Mouse (Mus musculus): ENCODE data around the gene Dpf3.
A peak's percentile ranks its signal among the peaks of the same experiment; 100 is the strongest.

Gene Dpf3

DNA sequence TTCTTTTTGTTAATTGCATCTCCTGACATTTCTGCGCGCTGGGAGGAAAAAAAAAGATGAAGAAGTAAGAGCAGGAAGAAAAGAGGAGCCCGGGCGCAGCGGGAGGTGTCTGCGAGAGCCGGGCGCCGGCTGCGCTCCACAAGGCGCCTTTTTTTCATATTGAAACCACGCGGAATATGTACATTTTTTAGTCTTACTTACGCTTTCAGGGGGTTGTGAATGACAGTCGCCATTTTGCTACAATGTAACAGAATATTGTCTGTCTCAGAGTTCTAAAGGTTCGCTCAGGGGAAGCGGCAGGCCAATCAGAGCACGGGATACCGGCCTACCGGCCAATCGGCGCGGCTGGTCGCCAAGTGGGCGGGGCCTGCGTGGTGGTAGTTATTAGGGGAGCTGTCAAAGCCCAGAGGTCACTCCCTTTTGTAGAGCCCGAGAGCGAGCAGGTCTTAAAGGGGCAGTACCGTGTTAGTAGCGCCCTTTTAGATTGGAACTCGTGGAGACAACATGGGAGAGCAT, at the start of gene Dpf3:
Gene Dpf3 (minus strand): TSS at position 241 of the 516 bp plus-strand sequence.
- peak; percentile 98 for DNase-seq (ENCODE audit: low spot score)

DNA sequence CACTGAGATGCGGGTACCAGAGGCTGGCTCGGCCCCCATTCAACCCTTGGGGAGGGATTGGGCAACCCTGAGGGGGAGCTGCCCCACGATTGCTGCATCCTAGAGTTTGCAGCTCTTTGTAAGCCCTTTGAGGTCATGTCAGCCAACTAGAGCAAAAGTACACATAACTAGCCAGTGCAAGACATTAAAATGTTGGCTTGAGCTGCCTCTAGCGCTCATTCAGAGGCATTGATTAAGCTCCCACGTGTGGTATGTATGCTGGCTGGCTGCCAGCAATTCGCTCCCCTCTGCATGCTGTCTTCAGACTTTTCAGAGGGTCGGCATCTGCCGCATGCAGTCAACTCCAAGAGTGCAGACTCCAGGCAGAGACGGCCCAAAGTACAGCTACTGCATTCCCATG, 48.5 kb upstream of the Dpf3 start:
- DNase-seq (ENCODE audit: low spot score), result no peak

DNA sequence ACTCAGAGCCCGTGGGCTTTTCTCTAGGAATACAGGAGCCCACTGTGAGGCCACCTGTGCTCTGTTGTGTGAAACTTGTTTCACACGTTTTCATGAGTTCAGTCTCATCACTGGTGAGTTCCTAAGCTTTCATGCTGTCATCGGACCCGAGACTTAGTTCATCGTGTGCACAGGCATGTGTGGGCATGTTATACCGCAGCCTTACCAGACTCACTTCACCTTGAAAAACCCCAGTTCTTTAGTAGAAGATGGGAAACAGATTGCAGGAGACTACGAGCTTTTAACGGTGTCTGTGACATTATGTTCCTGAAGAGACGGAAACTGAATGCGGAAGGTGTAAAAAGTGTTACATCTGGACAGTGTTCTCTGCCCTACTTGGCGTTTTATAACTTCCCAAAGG, 47.9 kb upstream of the Dpf3 start:
- DNase-seq (ENCODE audit: low spot score), result no peak

DNA sequence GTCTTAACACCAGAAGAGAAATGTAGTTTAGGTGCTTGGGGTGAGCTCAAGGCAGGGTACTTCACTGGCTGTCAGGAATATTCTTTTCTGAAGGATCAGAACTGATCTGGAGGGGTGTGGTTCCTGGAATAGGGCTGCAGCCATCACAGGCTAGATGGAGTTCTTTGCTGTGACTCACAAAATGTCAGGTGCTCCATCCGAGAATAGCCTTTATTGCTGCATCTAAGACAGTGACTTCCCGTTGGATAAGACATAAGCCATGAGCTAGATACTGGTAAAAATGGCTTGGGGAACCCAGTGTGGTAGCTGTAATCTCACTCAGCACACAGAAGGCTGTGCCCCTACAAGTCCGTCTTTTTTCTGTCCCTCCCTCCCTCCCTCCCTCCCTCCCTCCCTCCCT, 46.7 kb upstream of the Dpf3 start:
- DNase-seq (ENCODE audit: low spot score), result no peak

DNA sequence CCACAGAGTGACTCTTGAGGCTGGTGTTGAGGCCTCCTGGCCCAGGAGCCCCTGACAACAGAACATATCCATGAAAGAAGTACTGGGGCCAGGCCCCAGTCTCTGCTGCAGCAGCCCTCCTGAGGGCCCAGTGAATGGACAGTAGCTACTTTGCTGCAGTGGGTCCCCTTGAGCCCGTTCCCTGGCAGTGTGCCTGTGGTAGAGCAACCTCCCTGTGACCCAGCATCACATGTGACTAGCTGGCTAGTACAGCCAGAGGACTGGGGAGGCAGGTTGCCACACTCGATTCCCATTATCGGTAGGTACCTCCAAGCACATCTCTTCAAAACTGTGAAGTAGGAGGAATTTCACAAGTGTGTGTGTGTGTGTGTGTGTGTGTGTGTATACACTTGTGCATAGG, 45.5 kb upstream of the Dpf3 start:
- DNase-seq (ENCODE audit: low spot score), result no peak

DNA sequence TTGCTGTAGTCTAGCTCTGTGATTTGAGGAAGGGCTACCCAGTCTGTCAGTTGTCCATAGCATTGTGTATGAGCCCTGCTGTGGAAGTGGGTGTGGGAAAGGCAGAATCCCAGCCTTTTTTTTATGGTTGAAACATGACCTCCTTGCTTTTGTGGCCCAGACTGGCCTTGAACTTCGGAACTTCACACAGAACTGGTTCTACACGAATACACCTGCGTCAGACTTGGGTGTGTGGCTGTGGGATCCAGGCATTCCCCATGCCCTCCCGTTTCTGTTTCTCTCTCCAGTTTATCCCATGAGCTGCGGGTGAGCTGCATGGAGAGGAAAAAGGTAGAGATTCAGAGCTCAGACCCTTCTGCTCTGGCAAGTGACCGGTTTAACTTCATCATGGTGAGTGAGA, 44.5 kb upstream of the Dpf3 start:
- DNase-seq (ENCODE audit: low spot score), result no peak

DNA sequence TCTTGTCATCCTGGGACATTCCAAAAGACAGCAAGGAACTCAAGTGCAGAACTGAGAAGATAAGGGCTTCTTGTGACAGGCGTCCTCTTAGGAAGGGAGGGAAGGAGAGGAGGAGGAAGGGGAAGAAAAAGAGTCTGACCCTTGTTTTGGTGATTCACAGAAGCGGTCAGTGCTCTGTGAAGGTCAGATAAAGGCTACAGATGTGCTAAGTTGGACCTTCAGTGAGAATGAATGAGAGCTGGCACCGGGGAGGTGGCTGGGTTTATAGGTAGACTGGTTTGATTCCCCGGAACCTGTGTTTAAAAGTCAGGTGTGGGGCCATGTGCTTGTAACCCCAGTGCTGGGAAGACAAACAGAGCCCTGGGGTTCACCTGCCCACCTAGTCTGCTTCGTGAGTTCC, 41.1 kb upstream of the Dpf3 start:
- no peak for DNase-seq (ENCODE audit: low spot score)

DNA sequence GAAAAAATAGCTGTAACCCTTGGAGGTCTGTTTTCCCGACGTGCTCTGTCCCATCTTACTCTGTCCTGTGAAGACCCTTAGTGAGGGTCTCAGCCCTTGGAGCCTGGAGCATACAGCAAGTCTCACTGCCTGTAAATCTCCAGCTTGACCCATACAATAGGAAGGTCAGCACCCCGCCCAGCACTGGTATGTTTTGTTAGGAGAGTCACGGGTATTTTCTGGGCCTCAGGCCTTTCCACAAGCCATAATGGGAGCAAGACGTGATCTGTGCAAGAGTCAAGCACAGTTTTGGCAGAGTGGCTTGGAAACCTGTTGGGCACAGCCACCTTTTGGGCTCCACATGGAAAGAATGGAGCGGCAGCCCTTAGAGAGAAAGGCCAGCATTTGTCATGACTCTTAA, 40.3 kb upstream of the Dpf3 start:
- DNase-seq (ENCODE audit: low spot score), result no peak

DNA sequence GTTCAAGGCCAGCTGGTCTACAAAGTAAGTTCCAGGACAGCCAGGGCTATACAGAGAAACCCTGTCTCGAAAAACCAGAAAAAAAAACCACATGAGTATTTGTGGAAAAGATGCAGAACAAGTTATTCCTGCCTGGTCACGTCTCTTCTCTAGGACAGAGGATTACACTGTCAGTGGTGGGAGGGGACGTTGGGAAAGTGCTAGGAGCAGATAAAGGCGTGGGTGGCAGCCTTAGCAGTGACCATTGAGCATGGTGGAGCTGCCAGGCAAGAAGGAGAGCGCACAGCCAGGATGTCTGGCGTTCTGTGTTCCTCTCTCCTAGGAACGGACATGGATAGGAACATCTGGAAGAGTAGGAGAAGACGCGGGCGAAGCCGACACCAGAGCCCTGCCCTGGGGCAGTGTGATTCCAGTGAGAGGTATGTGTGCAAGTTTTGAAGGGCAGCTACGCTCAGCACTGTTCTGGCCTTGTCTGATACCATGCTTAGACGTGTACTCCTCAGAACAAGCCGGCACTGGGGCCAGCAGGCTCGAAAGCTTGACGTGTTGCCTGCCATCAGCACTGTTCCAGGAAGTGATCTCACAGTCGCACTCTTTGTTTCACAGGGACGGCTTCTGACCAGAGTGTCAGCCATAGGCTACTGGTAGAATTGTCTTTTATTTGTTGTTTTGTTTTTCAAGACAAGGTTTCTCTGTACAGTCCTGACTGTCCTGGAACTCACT, 38.5 kb upstream of the Dpf3 start:
- DNase-seq (ENCODE audit: low spot score), result peak; percentile 56

DNA sequence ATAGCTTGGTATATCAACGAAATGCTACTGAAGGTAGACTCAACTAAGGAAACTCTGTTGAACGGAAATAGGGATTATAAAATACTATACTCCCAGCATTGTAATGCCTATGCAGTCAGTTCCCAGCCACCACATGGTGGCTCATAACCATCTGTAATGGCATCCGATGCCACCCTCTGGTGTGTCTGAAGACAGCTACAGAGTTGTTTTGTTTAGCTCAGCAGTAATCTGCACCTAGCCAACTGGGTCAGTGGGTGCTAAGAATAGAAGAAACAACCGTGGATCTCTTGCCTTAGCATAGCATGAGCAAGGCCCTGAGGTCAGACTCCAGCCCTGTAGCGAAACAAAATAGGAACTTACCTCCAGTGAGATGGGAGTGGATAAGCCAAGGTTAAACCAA, 36.8 kb upstream of the Dpf3 start:
- DNase-seq (ENCODE audit: low spot score), result no peak

DNA sequence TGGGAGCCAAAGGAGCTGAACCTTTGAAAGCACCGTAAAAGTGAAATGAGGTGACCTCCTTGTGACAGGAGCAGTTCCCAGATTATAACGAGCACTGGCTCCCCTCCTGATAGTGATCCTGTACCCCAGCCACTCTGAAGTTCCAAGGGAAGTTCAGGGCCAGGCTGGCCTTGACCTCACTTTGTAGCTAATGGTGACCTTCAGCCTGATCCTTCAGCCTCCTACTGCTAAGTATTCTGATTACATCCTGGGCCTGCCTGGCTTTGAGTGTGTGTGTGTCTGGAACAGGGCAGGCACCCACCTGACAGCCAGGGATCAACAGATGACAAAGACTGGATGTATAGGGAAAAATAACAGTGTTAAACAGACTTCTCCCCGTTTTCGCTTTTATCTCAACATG, 36.4 kb upstream of the Dpf3 start:
- peak; percentile 34 for DNase-seq (ENCODE audit: low spot score)

DNA sequence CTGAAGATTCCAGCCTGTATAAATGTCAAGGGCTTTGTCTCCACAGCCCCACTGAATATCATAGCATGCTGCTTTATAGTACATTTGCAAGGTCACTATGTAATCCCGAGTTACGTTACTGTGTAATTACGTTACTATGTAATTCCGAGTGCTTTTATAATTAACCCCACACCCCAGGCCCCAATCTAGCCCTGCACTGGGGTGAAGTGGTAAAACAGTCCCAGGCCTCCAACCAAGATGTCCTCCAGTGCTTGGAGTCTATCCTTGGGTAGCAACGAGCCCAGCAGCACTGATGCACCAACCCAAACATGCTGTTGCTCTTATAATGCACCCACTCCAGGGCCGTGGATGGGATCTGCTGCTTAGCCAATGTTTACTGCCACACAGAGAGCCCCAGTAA, 35.5 kb upstream of the Dpf3 start:
- no peak for DNase-seq (ENCODE audit: low spot score)

DNA sequence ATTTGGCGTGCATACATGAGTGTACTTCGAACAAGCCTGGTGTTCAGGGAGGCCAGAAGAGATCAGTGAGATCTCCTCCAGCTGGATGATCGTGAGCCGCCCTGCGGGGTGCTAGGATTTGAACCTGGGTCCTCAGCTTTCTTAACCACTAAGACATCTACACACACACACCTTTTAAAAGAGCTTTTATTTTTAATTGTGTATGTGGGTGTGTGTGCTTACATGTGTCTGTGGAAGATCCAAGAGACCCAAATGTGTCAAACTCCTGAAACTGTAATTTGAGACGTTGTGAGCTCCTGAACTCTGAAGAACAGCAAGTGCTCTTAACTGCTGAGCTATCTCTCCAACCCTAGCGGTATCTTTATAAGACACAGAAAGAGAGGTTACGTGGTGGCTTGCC, 33.6 kb upstream of the Dpf3 start:
- DNase-seq (ENCODE audit: low spot score), result no peak

DNA sequence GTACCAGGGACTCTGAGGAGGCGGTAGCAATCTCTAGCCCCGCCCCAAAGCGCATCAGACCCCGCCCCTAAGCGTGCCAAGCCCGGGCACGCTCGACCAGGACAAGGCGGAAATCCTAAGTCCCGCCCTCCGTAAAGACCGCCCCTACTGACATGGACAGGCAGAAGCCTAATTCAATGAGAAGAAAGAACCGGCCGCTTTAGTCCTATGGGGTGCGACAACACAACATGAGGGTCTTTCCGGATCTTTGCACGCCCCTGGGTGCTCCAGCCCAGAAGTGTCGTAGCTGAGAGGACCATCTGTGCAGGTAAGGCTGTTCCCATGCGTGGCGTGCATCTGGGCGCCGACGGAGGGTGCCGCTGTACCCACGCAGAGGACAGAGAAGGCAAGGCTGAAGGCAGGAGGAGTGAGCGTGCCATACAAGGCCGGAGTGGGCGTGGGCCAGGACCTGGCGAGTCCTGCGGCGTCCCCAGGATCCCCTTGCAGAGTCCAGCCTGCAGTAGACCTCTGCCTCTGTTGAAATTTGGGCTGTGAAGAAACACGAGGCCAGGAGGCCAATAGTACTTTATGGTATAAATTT, 32.9 kb upstream of the Dpf3 start, which contains the start of gene Dcaf4:
Gene Dcaf4 (plus strand): TSS at position 156 of the 580 bp plus-strand sequence.
- DNase-seq (ENCODE audit: low spot score), result peak; percentile 96

DNA sequence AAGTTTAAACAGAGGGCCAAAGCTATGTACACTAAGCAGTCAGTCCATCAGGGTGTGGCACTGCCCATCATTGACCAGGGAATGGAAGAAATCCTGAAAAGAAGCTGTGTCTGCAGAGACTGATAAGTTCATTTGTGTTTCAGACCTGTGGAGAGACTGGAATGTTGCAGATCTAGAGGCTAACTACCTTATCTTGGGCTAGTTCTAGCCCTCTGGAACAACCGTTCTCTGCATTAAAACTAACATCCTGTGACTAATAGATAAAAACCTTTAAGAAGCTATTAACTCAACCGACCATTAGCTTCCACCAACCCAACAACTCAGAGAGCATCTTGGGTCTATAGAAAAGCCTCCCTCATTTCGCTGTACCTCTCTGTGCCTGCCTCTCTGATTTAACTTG, 30.1 kb upstream of the Dpf3 start:
- no peak for DNase-seq (ENCODE audit: low spot score)

DNA sequence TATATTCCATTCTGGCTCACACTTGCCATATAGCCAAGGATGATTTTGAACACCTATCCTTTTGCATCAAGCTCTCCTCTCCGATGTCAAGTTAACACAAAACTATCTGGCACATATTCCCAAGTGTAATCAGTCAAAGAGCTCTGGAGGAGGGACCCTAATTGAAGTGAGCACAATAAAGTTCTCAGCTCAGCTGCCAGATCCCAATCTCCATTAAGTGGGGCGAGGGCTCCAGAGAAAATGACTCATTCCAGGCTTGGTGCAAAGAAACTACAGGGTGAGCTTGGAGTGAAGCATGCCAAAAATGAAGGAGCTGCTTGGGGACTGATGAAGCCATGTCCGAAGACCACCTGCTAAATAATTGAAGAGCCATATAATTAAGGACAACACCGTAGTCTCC, 26.7 kb upstream of the Dpf3 start:
- no peak for DNase-seq (ENCODE audit: low spot score)

DNA sequence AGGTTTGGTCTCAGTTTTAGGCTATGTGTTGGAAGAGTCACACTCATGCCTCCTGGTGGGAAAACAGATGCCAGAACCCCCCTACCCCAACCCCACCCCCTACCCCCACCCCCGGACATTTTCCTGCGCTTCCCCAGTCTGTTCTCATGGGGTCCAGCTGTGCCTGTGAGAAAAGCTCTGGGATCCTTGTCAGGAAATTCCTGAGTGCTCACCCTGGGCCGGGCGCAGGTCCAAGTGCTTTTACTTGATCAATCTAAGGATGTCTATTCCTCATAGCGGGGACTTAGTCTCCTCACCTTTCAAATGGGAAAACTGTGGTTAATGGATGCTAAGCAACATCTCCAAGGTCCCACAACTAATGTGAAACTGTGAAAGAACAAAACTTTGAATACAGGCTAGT, 25.7 kb upstream of the Dpf3 start:
- DNase-seq (ENCODE audit: low spot score), result no peak

DNA sequence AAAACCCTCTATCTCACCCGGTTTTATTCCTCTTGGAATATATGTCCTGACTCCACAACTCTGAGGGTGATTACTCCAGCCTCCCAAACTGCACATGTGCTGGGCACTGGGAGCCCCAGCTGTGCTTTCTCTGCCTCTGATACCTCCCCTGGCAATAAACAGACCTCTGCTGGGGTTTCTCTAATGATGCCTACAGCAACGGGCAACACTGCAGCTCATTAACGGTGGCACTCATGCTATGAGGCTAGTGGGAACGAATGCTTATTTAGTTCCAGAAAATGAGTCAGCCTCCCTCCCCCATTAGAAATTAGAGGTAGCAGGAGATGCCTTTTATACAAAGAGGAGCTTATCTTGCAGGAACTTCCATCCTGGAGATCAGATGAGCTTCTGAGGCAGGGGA, 25.3 kb upstream of the Dpf3 start:
- no peak for DNase-seq (ENCODE audit: low spot score)

DNA sequence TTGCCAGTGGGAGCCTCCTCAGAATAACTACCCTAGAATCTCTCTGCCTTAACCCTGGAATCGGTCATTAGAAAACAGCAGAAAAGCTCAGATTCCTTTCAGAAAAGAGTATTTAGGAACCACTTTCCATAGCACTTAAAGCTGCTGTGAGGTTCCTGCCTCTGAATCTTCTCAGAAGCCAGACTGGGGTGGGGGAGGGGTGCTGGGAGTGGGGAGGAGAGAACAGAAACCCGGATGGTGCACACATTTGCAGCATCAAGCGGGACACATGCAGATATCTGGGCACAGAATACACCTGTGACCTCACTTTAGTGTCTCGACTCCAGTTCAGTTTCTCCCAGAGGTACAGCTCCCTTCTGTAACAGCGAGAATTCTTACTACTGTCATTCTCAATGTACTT, 23.1 kb upstream of the Dpf3 start:
- no peak for DNase-seq (ENCODE audit: low spot score)

DNA sequence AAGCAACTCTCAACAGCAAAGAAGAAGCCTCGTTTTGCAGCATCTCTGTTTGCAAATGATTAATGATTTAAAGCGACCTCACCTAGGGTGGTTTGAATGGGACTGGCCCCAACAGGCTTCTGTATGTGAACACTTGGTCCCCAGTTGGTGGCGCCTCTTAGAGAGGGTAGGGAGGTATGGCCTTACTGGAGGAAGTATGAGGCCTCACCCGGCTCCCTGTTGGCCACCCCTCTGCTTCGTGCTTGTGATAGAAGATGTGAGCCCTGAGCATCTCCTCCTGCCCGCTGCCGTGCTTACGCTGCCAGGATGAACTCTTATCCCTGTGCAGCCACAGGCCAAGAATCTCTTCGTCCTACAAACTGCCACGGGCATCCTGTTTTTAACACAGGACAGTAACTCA, 19.0 kb upstream of the Dpf3 start:
- DNase-seq (ENCODE audit: low spot score), result no peak

DNA sequence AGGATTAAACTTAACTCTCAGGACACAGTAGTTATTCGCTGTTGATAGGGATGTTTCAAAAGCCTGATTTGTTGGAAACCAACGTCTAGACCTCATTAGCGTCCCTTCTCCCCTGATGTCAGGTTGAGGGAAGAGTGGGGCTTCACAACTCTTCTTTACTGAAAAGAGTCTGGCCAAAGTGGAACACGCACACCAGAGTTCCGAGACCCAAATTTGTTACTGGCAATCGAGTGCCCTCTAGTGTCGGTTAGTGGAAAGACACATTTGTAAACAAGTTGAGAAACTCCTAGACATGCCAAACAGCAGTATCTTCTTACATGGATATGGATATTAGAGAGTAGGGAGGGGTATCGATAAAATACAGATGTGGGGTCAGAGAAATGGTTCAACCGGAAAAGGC, 14.7 kb upstream of the Dpf3 start:
- peak; percentile 44 for DNase-seq (ENCODE audit: low spot score)

DNA sequence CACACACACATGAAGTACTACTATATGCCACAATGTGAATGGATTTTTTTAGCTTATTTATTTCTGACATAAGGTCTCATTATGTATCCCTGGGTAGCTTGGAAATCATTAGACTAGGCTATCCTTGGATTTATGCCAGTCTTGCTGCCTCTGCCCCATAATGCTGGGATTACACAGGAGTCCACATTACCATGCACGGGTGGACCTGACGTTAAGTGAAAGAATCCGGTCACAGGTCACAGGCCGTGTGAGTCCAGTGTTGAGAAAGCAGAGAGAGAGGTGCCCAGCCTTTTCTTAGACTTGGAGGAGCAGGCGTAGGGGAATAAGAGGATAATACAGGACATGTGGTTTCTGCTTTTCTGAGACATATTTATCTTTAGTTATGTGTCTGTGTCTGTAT, 11.7 kb upstream of the Dpf3 start:
- DNase-seq (ENCODE audit: low spot score), result no peak

DNA sequence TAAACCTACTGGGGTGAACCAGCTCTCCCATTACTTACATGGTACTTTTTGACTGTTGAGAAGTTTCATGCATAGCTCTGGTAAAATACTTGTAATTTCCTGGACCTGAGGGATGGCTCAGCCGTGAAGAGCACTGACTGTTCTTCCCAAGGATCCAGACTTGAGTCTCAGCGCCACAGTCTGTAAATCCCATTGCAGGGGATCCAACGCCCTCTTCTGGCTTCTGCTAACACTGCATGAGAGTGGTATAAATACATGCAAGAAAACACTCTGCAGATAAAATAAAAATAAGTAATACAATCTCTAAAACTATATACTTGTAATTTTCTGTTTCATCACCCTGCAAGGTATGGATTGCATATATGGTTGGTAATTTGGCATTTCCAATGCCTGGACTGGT, 10.4 kb upstream of the Dpf3 start:
- no peak for DNase-seq (ENCODE audit: low spot score)

DNA sequence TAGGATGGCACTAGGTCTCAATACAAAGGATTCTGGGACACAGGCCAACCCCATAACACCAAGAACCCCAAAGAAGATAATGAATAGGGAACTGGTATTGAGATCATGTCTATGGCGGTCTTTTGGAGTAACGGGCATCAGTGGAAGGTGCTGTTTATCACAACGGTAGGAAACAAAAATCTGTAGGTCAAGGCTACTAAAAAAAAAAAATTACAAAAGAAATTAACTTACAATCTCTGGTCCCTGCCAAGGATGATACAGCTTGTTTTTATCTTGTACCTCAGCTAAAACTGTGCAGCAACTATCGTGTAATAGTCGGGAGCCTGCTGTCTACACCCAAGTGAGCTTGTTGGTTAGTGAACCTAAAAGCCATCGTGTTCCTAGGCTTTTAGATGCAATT, 9.2 kb upstream of the Dpf3 start:
- no peak for DNase-seq (ENCODE audit: low spot score)

All from testis, postnatal 14 days (tissue).